Mouse (Mus musculus): ENCODE results near the gene Cd163l1.

DNA sequence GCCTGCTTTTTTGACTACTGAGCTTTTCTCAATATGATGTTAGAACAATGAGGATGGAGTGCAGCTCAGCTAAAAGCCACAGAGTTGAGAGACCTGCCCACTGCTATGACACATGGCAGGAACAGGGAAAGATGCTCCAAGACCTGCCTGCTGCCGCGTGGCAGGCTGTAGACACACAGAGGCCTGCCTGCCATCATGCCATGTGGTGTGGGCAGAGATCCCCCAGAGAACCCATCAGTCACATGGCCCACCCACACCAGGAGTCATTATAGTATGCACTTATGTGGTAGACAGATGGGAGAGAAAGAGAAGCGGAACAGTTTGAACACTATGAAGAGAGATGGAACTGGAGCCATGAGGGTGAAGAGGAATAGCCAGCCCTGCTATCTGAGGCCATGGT lies 15.6 kb downstream of the Cd163l1 start:
- no peak for TF ChIP-seq EP300 (IDR thresholded peaks at IDR 0.05; ENCODE audit: low read depth in 1 of 2, low read length in 2 of 2)
- TF ChIP-seq CTCF (IDR thresholded peaks at IDR 0.05 in 2 of 3, conservative IDR thresholded peaks at IDR 0.05 in 1 of 3; ENCODE audit: control insufficient read depth in 1 of 3, insufficient read depth in 1 of 3, low read depth in 2 of 3, low read length in 3 of 3, poor library complexity in 1 of 3, severe bottlenecking in 1 of 3), result no peak
- TF ChIP-seq ELF1 (IDR thresholded peaks at IDR 0.05; ENCODE audit: low read depth, low read length), result no peak
- TF ChIP-seq SMC3 (IDR thresholded peaks at IDR 0.05; ENCODE audit: low read depth, low read length), result no peak
- TF ChIP-seq ZMIZ1 (IDR thresholded peaks at IDR 0.05; ENCODE audit: low read depth, low read length), result no peak
- TF ChIP-seq TCF12 (IDR thresholded peaks at IDR 0.05; ENCODE audit: low read depth, low read length), result no peak
- no peak for TF ChIP-seq HCFC1 (IDR thresholded peaks at IDR 0.05; ENCODE audit: low read depth, low read length)
- TF ChIP-seq MAZ (IDR thresholded peaks at IDR 0.05; ENCODE audit: low read depth, low read length), result no peak
- TF ChIP-seq POLR2AphosphoS5 (IDR thresholded peaks at IDR 0.05; ENCODE audit: borderline replicate concordance, low read depth, low read length), result no peak
- no peak for TF ChIP-seq CHD1 (IDR thresholded peaks at IDR 0.05; ENCODE audit: low read depth, low read length)

All from MEL (cell line).